Mouse (Mus musculus) kidney, embryonic 16.5 days (tissue): ENCODE data around the gene Slamf7. TPM values are rescaled to one million over a fixed set of nuclear protein-coding genes. Genes with fewer than 3 reads are reported as not detected.

ENCODE experiments used
- microRNA-seq: library from miRNA; unstranded; fragments of <30 nt; microRNA quantifications from one replicate; pipeline ENCODE4, GENCODE M21; 2016
- polyA plus RNA-seq: library from polyadenylated mRNA; unstranded; fragments of >200 nt; fragmentation: Nextera tagmentation; extraction: Ambion mirVana; gene quantifications from 2 replicates; pipeline ENCODE4 v1.2.1, GENCODE M21; 2015

Slamf7 gene
- polyA plus RNA-seq, 1 experiment from 2014 or later = not detected

Small RNA genes within 50 kb of the gene (microRNA-seq; reads per million reads assigned to microRNA genes)
- gene Mir7683 = not detected

Other genes starting within 250 kb of the Slamf7 start
- gene Usf1, start 241.7 kb downstream of the Slamf7 start, polyA plus RNA-seq = 84.8 and 90.9 TPM in 2 replicates
- 6.6 and 7.0 TPM in 2 replicates for gene Tstd1, start 234.2 kb downstream of the Slamf7 start, polyA plus RNA-seq
- gene F11r, start 215.5 kb downstream of the Slamf7 start, polyA plus RNA-seq = 156 and 167 TPM in 2 replicates
- 13.0 and 13.4 TPM in 2 replicates for gene Alyref2, start 149.6 kb downstream of the Slamf7 start, polyA plus RNA-seq
- not detected in 2 replicates for gene Itln1, start 117.7 kb downstream of the Slamf7 start, polyA plus RNA-seq
- 0.07 and 0.08 TPM in 2 replicates for gene Cd244a, start 93.8 kb downstream of the Slamf7 start, polyA plus RNA-seq
- 0.35 and 0.44 TPM in 2 replicates for gene Ly9, start 45.6 kb downstream of the Slamf7 start, polyA plus RNA-seq
- gene Cd48, start 29.0 kb upstream of the Slamf7 start, polyA plus RNA-seq = 2.3 and 2.8 TPM in 2 replicates
- gene Slamf1, start 114.1 kb upstream of the Slamf7 start, polyA plus RNA-seq = 0.07 and 0.08 TPM in 2 replicates
- 0.52 and 0.90 TPM in 2 replicates for gene Cd84, start 186.7 kb upstream of the Slamf7 start, polyA plus RNA-seq
- not detected in 2 replicates for gene Gm10521, start 242.6 kb upstream of the Slamf7 start, polyA plus RNA-seq